Mouse (Mus musculus) limb, embryonic 15.5 days (tissue): Measurements from ENCODE around the gene Gpr132. TPM values are rescaled to one million over a fixed set of nuclear protein-coding genes. Genes with fewer than 3 reads are reported as not detected.
"Not testable (repeated sequence)": the region's sequence is repeated elsewhere in the genome, so short reads cannot be mapped to it uniquely, and the experiment has no call there.

Experiments used
- ATAC-seq: fragments of 200-750 bp; cut with Nextera tagmentation; 2 replicates; pipeline ENCODE4 v1.8.0; 2017; ENCODE audit warnings: low read depth, moderate TSS enrichment; ENCODE audit not compliant: insufficient number of reproducible peaks, low FRiP score, low TSS enrichment
- H3K27ac ChIP-seq: fragments of 300-500 bp; sonication (generic); 2 replicates; pipeline ENCODE4 v1.5.1; 2015; ENCODE audit warnings: moderate library complexity, mild to moderate bottlenecking, inconsistent platforms
- H3K27me3 ChIP-seq: fragments of 300-500 bp; sonication (generic); 2 replicates; pipeline ENCODE4 v1.6.1; 2015; ENCODE audit warnings: inconsistent platforms
- H3K36me3 ChIP-seq: fragments of 300-500 bp; sonication (generic); 2 replicates; pipeline ENCODE4 v1.6.1; 2015; ENCODE audit warnings: inconsistent platforms
- H3K4me1 ChIP-seq: fragments of 300-500 bp; sonication (generic); 2 replicates; pipeline ENCODE4 v1.6.1; 2015; ENCODE audit warnings: inconsistent platforms
- H3K4me2 ChIP-seq: fragments of 300-500 bp; sonication (generic); 2 replicates; pipeline ENCODE4 v1.6.1; 2015; ENCODE audit warnings: mild to moderate bottlenecking, inconsistent platforms
- H3K4me3 ChIP-seq: fragments of 300-500 bp; sonication (generic); 2 replicates; pipeline ENCODE4 v1.5.1; 2015; ENCODE audit warnings: mild to moderate bottlenecking, inconsistent platforms
- H3K9ac ChIP-seq: fragments of 300-500 bp; sonication (generic); 2 replicates; pipeline ENCODE4 v1.6.1; 2015; ENCODE audit warnings: inconsistent platforms
- H3K9me3 ChIP-seq: fragments of 300-500 bp; sonication (generic); 2 replicates; pipeline ENCODE4 v1.6.1; 2016; ENCODE audit warnings: inconsistent platforms
- WGBS: fragments of 180-500 bp; shearing (Covaris S2); methylation state at CpG from one replicate; pipeline ENCODE4 v1.1.7; 2015; 5-methylcytosine and 5-hydroxymethylcytosine counted together
- polyA plus RNA-seq: library from polyadenylated mRNA; unstranded; fragments of >200 nt; fragmentation: Nextera tagmentation; extraction: Ambion mirVana; gene quantifications from 2 replicates; pipeline ENCODE4 v1.2.1, GENCODE M21; 2015

Gene Gpr132
- polyA plus RNA-seq, 1 experiment from 2014 or later = 0.41 TPM

DNA sequence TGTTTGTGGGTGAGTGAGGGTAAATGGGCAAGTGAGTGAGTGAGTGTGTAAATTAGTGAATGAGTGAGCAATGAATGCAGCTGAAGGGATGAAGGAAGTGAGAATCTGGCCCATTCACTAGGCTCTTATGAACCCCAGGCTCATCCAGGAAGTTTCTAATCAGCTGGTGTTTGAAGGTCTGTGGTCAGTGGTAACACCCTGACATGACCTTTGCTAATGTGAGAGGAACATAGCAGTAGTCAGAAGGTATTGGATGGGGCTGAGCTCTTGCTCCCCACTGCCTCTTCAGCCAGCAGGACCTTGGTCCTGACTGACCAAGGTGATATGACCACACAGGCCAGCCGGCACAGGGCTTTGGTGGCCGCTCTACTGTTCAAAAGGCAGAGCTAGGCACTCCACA, 20.1 kb downstream of the Gpr132 start:
- Histone ChIP-seq H3K4me2 (no peak overlapping the region), H3K36me3 (no peaks in the 10 kb centered on the region), H3K27me3 (no peaks in the 10 kb centered on the region), H3K27ac (no peak overlapping the region), H3K4me1 (no peaks in the 10 kb centered on the region), H3K4me3 (no peak overlapping the region), H3K9ac (no peak overlapping the region), H3K9me3 (no peaks in the 10 kb centered on the region)
- no peak for ATAC-seq
- 97% methylated on average over 2 of the region's 2 CpGs for WGBS

GRCm38 (mm10) chr12:112843803-112844202, 24.2 kb downstream of the Gpr132 start:
- no peaks in the 10 kb centered on the region for H3K36me3 ChIP-seq
- 24% methylated on average over 3 of the region's 3 CpGs for WGBS
- no peak for ATAC-seq
- no peak overlapping the region for H3K27ac ChIP-seq
- no peaks in the 10 kb centered on the region for H3K9me3 ChIP-seq
- H3K4me2 ChIP-seq = no peak overlapping the region
- H3K9ac ChIP-seq = no peak overlapping the region
- H3K4me3 ChIP-seq = no peak overlapping the region
- H3K27me3 ChIP-seq = no peaks in the 10 kb centered on the region
- H3K4me1 ChIP-seq = no peaks in the 10 kb centered on the region

GRCm38 (mm10) chr12:112842128-112842527, 25.9 kb downstream of the Gpr132 start:
- not testable (repeated sequence) for H3K4me1 ChIP-seq, ATAC-seq

GRCm38 (mm10) chr12:112841338-112841892, 26.6 kb downstream of the Gpr132 start:
- not testable (repeated sequence) for H3K9ac ChIP-seq, H3K9me3 ChIP-seq, H3K4me2 ChIP-seq, H3K27ac ChIP-seq, H3K4me3 ChIP-seq, H3K27me3 ChIP-seq, H3K36me3 ChIP-seq, H3K4me1 ChIP-seq, ATAC-seq
- whole genome bisulfite sequencing = 64% methylated on average over 4 of the region's 4 CpGs

More at GRCm38 (mm10) chr12:112842128-112842527, 25.9 kb downstream of the Gpr132 start:
- WGBS = 78% methylated on average over 2 of the region's 2 CpGs
- H3K4me2 ChIP-seq, H3K9me3 ChIP-seq, H3K36me3 ChIP-seq, H3K4me3 ChIP-seq, H3K27ac ChIP-seq, H3K27me3 ChIP-seq, H3K9ac ChIP-seq: not testable (repeated sequence)

DNA sequence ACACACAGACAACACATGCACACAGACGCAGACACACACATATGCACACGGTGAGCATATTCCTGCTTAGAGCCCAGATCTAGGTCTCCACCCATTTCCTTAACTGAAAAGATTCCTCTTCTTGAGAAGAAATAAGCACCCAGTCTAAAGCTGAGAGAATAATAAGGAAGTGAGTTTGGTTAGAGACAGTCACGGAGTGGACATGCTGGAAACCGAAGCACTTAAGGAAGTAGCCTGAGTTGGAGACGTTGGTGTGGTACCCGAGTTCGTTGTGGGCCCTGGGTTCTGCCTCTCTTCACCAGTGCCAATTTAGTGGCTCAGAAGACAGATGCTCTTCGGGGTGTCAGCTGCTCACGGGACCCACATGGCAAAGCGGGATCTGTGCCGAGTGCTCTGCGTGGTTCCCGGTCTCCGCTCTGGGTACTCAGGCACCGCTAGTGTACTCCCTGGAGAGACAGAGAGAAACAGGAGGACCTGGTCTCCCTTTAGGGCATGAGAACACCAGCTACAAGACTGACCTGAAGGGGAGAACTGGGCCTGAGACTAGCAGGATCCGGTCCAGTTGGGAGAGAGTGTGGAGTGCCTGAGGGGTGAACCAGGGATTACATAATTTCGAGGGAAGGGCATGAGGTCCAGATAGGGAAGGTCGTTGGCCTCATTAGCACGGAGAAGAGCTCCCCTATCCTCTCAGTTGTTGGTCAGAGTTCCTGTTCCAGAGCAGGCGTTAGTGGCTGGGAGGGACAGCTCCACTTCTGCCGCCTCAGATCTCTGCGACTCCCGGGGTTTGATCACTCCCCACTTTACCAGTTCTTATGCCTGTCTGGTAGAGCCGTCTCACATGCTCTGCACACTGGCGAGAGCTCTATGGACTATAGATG, 27.6 kb downstream of the Gpr132 start:
- Histone ChIP-seq H3K9me3 (no peaks in the 10 kb centered on the region), H3K27me3 (no peaks in the 10 kb centered on the region), H3K4me2 (no peak overlapping the region), H3K27ac (no peak overlapping the region), H3K36me3 (no peaks in the 10 kb centered on the region), H3K9ac (no peak overlapping the region), H3K4me1 (no peaks in the 10 kb centered on the region), H3K4me3 (no peak overlapping the region)
- ATAC-seq = no peak
- 74% methylated on average over 25 of the region's 25 CpGs for WGBS

DNA sequence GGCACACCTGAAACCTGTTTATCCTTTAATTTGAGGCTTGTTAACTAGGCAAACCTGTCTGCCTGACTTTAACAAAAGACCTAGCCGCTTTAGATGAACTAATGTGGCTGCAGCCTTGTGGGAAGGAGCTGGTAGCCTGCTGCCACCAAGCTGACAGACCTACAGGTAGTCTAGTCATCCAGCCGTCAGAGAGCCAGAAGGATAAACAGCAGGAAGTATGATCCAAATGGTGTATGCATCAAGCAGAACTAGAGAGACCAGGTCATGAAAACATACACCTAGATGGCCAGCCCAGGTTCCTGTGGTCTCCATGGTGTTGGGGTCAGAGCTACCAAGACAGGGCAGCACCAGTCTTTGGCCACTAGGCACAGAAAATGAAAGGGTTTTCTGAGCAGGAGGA, 33.0 kb downstream of the Gpr132 start:
- no peaks in the 10 kb centered on the region for H3K9me3 ChIP-seq
- peaks cover 12% of the 10 kb centered on the region for H3K4me1 ChIP-seq
- H3K9ac ChIP-seq = no peak overlapping the region
- no peak overlapping the region for H3K4me3 ChIP-seq
- H3K36me3 ChIP-seq = peaks cover 4% of the 10 kb centered on the region
- WGBS = 48% methylated on average over 2 of the region's 2 CpGs
- no peak overlapping the region for H3K27ac ChIP-seq
- H3K4me2 ChIP-seq = no peak overlapping the region
- ATAC-seq = no peak
- no peaks in the 10 kb centered on the region for H3K27me3 ChIP-seq

GRCm38 (mm10) chr12:112833527-112833926, 34.5 kb downstream of the Gpr132 start:
- Histone ChIP-seq H3K27me3 (no peaks in the 10 kb centered on the region), H3K4me1 (peaks cover 12% of the 10 kb centered on the region), H3K4me2 (no peak overlapping the region), H3K4me3 (no peak overlapping the region), H3K36me3 (peaks cover 4% of the 10 kb centered on the region), H3K9ac (no peak overlapping the region), H3K9me3 (no peaks in the 10 kb centered on the region), H3K27ac (no peak overlapping the region)
- no peak for ATAC-seq
- WGBS = 77% methylated on average over 6 of the region's 6 CpGs

- WGBS = 94% methylated on average over 5 of the region's 5 CpGs
- H3K9me3 ChIP-seq = no peaks in the 10 kb centered on the region
- ATAC-seq = no peak
Observed at GRCm38 (mm10) chr12:112832411-112832810, 35.6 kb downstream of the Gpr132 start.

GRCm38 (mm10) chr12:112830570-112830969, 37.5 kb downstream of the Gpr132 start:
- Histone ChIP-seq H3K4me2 (peak overlapping the region; percentile 59), H3K27me3 (no peaks in the 10 kb centered on the region), H3K4me1 (peaks cover 36% of the 10 kb centered on the region), H3K4me3 (peak overlapping the region; percentile 86), H3K27ac (no peak overlapping the region), H3K9ac (peak overlapping the region; percentile 56), H3K36me3 (peaks cover 23% of the 10 kb centered on the region), H3K9me3 (no peaks in the 10 kb centered on the region)
- no peak for ATAC-seq
- 79% methylated on average over 3 of the region's 3 CpGs for WGBS

More at GRCm38 (mm10) chr12:112832411-112832810, 35.6 kb downstream of the Gpr132 start:
- Histone ChIP-seq H3K4me2 (no peak overlapping the region), H3K27me3 (no peaks in the 10 kb centered on the region), H3K4me1 (peaks cover 21% of the 10 kb centered on the region), H3K4me3 (no peak overlapping the region), H3K27ac (no peak overlapping the region), H3K9ac (no peak overlapping the region), H3K36me3 (peaks cover 9% of the 10 kb centered on the region)

GRCm38 (mm10) chr12:112830141-112830540, 37.9 kb downstream of the Gpr132 start:
- H3K9me3 ChIP-seq = no peaks in the 10 kb centered on the region
- 30% methylated on average over 2 of the region's 2 CpGs for WGBS
- peaks cover 23% of the 10 kb centered on the region for H3K36me3 ChIP-seq
- peak overlapping the region; percentile 56 for H3K9ac ChIP-seq
- H3K4me3 ChIP-seq = peak overlapping the region; percentile 86
- peaks cover 36% of the 10 kb centered on the region for H3K4me1 ChIP-seq
- no peaks in the 10 kb centered on the region for H3K27me3 ChIP-seq
- H3K4me2 ChIP-seq = peak overlapping the region; percentile 59
- ATAC-seq = no peak
- H3K27ac ChIP-seq = peak overlapping the region; percentile 59

- H3K9ac ChIP-seq = peak within 1 kb of the TSS; percentile 87
- H3K27me3 ChIP-seq = no peaks in the 10 kb centered on the region
- H3K4me1 ChIP-seq = peaks cover 42% of the 10 kb centered on the region
- WGBS = 1% methylated on average over 68 of the region's 72 CpGs
- no peaks in the 10 kb centered on the region for H3K9me3 ChIP-seq
- peaks cover 30% of the 10 kb centered on the region for H3K36me3 ChIP-seq
- H3K4me2 ChIP-seq = peak within 1 kb of the TSS; percentile 59
- peak within 1 kb of the TSS; percentile 89 for H3K27ac ChIP-seq
- peak within 1 kb of the TSS; percentile 86 for H3K4me3 ChIP-seq
- peak; percentile 97 for ATAC-seq
Observed at GRCm38 (mm10) chr12:112829244-112829864, 38.7 kb downstream of the Gpr132 start, which contains the start of gene Cdca4. TSS of gene Cdca4 (minus strand) at chr12:112829423.
